Mouse (Mus musculus): ENCODE measurements around the gene Il20. TPM values are rescaled to one million over a fixed set of nuclear protein-coding genes. Genes with fewer than 3 reads are reported as not detected.

The Il20 gene
- total RNA-seq, 2 experiments from 2014 or later = not detected

DNA sequence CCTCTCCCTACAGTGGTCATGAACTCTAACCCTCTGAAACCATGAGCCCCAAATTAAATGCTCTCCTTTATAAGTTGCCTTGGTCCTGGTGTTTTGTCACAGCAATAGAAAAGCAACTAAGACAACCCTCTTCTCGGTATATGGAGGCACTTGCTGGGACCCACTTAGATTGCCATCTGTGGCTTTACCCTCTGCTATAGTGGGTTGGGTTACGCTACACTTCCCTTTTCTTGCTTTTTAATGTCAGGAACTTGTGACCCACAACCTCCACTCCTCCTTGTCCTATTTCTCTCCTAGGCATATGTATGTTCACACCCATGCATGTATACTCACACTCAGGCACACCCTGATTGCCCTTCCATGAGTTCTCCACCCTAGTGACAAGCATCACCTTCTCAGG lies 38.3 kb downstream of the Il20 start:
- DNase-seq = no peak
- intact Hi-C loops (cut with DNase I) = loop anchor here (5.0 to 10.0 kb wide), 3 partner anchors 102 to 399 kb away; partner anchors contain the start of gene Dyrk3

DNA sequence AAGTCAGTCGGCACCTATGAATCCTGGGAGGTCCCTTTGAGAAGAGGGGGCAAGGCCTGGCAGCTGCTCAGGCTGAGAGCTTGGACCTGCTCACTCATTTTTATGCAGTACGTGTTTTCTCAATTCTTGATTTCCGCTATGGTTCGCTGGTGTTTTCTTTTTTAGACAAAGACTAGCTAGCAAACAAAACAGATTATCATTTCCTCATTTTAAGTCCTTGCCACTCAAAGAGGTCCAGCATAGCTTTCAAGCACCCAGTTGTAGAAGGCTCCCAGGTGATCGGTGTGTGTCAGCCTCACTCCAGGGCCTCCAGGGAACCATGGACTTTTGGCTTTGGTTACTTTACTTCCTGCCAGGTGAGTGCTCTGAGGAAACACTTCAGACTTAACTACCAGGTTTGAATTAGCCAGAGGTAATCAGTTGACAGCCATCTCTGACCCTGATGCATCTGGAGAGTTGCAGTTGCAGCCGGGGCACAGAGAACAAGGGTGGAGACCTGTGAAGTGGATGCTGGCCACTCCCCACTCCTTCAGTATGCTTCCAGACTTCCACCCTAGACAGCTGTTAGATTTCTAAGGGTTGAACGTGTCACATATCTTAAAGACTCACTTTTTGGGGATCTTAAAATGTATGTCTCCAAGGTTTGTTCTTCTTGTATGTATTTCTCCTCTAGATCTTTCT lies 45.6 kb downstream of the Il20 start, which contains the start of gene Fcmr:
Gene Fcmr (plus strand): TSS at position 129 of the 681 bp plus-strand sequence.
- DNase-seq = no peak
- intact Hi-C loops (cut with DNase I) = no loop called here

DNA sequence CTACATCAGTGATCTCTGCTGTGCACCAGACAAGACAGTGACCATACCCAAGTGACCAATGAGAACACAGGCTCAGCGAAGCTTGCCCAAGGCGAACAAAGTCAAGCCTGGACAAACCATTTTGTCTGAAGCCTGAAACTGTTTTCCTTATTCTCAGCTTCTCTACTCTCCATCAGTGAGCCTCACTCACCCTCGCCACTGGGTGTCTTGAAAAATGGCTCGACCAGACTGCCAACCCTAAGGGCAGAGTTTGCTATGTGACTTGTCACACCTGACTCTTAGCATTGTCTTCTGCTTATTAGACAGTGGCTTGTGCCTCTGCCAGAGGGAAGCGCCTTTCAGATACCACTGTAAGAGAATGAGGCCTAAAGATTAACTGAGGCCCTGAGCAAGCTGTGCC lies 46.5 kb downstream of the Il20 start:
- intact Hi-C loops (cut with DNase I) = no loop called here
- no peak for DNase-seq

DNA sequence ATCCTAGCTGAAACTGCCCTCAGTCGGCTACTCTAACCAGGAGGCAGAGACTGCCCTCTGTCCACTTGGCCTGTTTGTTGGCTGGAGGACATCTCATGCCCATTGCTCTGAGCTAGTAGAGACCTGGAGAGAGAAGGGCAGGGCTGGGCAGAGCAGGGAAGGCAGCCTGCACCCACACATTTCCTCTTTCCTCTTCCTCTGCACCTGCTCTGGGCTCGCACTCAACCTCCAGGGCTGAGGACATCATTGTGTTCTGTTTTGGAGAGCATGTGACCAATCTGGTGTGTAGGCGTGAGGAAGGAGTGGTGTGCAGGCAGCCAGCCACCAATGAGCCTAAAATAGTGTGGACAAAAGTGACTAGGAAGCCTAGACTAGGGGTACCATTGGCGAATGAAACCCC lies 47.0 kb downstream of the Il20 start:
- no peak for DNase-seq
- intact Hi-C loops (cut with DNase I) = no loop called here

DNA sequence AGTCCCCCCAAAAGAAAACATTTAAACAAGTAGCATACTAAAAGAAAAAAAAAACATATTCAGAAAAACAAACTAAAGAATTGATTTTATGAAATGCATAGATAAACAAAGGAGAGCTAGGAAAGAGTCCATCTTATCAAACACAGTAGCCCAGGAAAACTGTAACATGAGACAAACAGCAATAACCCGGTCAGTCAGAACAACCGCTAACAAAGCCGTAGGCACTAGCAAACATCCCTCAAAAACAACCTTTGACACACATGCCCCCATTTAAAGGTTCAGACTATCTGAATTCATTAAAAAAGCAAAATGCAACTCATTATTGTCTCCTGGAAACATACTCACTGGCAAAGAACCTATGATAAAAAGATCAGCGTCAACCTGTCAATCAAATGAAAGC lies 53.8 kb downstream of the Il20 start:
- intact Hi-C loops (cut with DNase I) = no loop called here
- DNase-seq = no peak

Other genes starting within 250 kb of the Il20 start
- not detected for gene C4bp, start 249.8 kb downstream of the Il20 start, total RNA-seq (2021)
- not detected for gene Gm29427, start 195.7 kb downstream of the Il20 start, total RNA-seq (2021)
- gene Yod1, start 194.1 kb downstream of the Il20 start, total RNA-seq (2021) = 10 to 100 TPM; 11.1 to 12.0 TPM
- gene Pfkfb2, start 182.2 kb downstream of the Il20 start, total RNA-seq (2021) = 10 to 100 TPM; 52.4 to 53.6 TPM
- under 1 TPM; 0.30 to 0.38 TPM for gene AA986860, start 179.5 kb downstream of the Il20 start, total RNA-seq (2021)
- not detected for gene Fcamr, start 110.5 kb downstream of the Il20 start, total RNA-seq (2021)
- gene Pigr, start 84.8 kb downstream of the Il20 start, total RNA-seq (2021) = not detected
- gene Fcmr, start 45.8 kb downstream of the Il20 start, total RNA-seq (2021) = 1 to 10 TPM in 1 of 2 experiments, not detected in 1; 1.1 TPM
- gene Il24, start 24.0 kb downstream of the Il20 start, total RNA-seq (2021) = not detected
- not detected for gene Il19, start 28.7 kb upstream of the Il20 start, total RNA-seq (2021)
- under 1 TPM in 1 of 2 experiments, not detected in 1; 0.26 TPM for gene Il10, start 108.4 kb upstream of the Il20 start, total RNA-seq (2021)
- 10 to 100 TPM; 32.1 to 35.4 TPM for gene Mapkapk2, start 186.4 kb upstream of the Il20 start, total RNA-seq (2021)
- gene Dyrk3, start 226.9 kb upstream of the Il20 start, total RNA-seq (2021) = 10 to 100 TPM; 15.8 to 16.9 TPM
- 10 to 100 TPM; 40.8 to 45.0 TPM for gene Eif2d, start 241.7 kb upstream of the Il20 start, total RNA-seq (2021)

All from left cerebral cortex, postnatal 4 days (tissue).